Mouse (Mus musculus) lung, postnatal 0 days (tissue): ENCODE results near the gene Dvl1. TPM values are rescaled to one million over a fixed set of nuclear protein-coding genes. Genes with fewer than 3 reads are reported as not detected.

ENCODE experiments used
- ATAC-seq: fragments of 200-750 bp; cut with Nextera tagmentation; 2 replicates; pipeline ENCODE4 v1.8.0; 2017; ENCODE audit warnings: moderate library complexity
- DNase-seq: peaks from one replicate; pipeline ENCODE4 v3.0.0-alpha.2; 2016; ENCODE audit warnings: low spot score
- H3K27ac ChIP-seq: fragments of 300-500 bp; sonication (generic); 2 replicates; pipeline ENCODE4 v1.5.1; 2014; ENCODE audit warnings: antibody characterized with exemption, mild to moderate bottlenecking, low read length, mixed read lengths
- H3K27me3 ChIP-seq: fragments of 300-500 bp; sonication (generic); replicated peaks from 2 replicates; pipeline ENCODE4 v1.6.1; 2014; ENCODE audit warnings: low read length, mixed read lengths; ENCODE audit not compliant: insufficient read depth
- H3K36me3 ChIP-seq: fragments of 300-500 bp; sonication (generic); 2 replicates; pipeline ENCODE4 v1.6.1; 2014; ENCODE audit warnings: low read length, mixed read lengths; ENCODE audit not compliant: insufficient read depth
- H3K4me1 ChIP-seq: fragments of 300-500 bp; sonication (generic); 2 replicates; pipeline ENCODE4 v1.6.1; 2014; ENCODE audit warnings: antibody characterized with exemption, low read depth, low read length, mixed read lengths; ENCODE audit not compliant: insufficient read depth
- H3K4me2 ChIP-seq: fragments of 300-500 bp; sonication (generic); replicated peaks from 2 replicates; pipeline ENCODE4 v1.6.1; 2014; ENCODE audit warnings: low read depth, mild to moderate bottlenecking, low read length, moderate library complexity, mixed read lengths
- H3K4me3 ChIP-seq: fragments of 300-500 bp; sonication (generic); 2 replicates; pipeline ENCODE4 v1.5.1; 2014; ENCODE audit warnings: low read depth, low read length
- H3K9ac ChIP-seq: fragments of 300-500 bp; sonication (generic); replicated peaks from 2 replicates; pipeline ENCODE4 v1.6.1; 2014; ENCODE audit warnings: low read depth, mild to moderate bottlenecking
- H3K9me3 ChIP-seq: fragments of 300-500 bp; sonication (generic); 2 replicates; pipeline ENCODE4 v1.6.1; 2016; ENCODE audit warnings: low read length, mixed read lengths
- CTCF ChIP-seq: IDR thresholded peaks from 2 replicates; pipeline ENCODE4 v1.5.1; 2016; ENCODE audit warnings: antibody characterized with exemption, mild to moderate bottlenecking
- EP300 ChIP-seq: IDR thresholded peaks from 2 replicates; pipeline ENCODE4 v1.6.1; 2016; ENCODE audit warnings: antibody characterized with exemption, mild to moderate bottlenecking, control low read depth
- WGBS: fragments of 180-500 bp; shearing (Covaris S2); extraction: QIAGEN DNeasy Blood & Tissue Kit; methylation state at CpG from one replicate; pipeline ENCODE4 v1.1.7; 2014; 5-methylcytosine and 5-hydroxymethylcytosine counted together
- polyA plus RNA-seq: library from polyadenylated mRNA; unstranded; fragments of >200 nt; fragmentation: Nextera tagmentation; extraction: Ambion mirVana; gene quantifications from 2 replicates; pipeline ENCODE4 v1.2.1, GENCODE M21; 2015

Dvl1 gene
- polyA plus RNA-seq, 1 experiment from 2014 or later: 9.1 TPM

DNA sequence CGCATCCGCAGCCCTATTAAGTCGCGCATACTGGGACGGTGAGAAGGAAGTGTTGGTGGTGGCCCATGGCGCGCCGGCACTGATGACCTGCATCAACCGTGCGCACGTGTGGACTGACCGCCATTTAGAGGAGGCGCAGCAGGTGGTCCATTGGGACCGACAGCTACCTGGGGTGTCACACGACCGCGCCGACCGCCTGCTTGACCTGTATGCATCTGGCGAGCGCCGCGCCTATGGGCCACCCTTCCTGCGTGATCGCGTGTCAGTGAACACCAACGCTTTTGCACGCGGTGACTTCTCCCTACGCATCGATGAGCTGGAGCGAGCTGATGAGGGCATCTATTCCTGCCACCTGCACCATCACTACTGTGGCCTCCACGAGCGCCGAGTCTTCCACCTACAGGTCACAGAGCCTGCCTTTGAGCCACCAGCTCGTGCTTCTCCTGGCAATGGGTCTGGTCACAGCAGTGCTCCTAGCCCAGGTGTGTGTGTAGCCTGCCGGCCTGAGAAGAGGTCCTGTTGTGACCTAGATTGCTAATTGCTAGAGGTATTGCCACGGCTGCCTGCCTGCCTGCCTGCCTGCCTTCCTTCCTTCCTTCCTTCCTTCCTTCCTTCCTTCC is 5.4 kb upstream of the Dvl1 start:
- 46% methylated on average over 38 of the region's 38 CpGs for WGBS
- DNase-seq (no peak), ATAC-seq (no peak)
- peak overlapping the region; percentile 97 for H3K4me2 ChIP-seq
- peak overlapping the region; percentile 51; the same call in 1 of the 2 replicates for H3K4me3 ChIP-seq
- H3K9ac ChIP-seq: no peak overlapping the region
- no peaks in the 10 kb centered on the region for H3K27me3 ChIP-seq
- no peak for TF ChIP-seq CTCF
- no peak for TF ChIP-seq EP300
- no peaks in the 10 kb centered on the region for H3K9me3 ChIP-seq
- no peak overlapping the region for H3K27ac ChIP-seq
- H3K4me1 ChIP-seq: peaks cover 9% of the 10 kb centered on the region; the same call in 1 of the 2 replicates
- no peaks in the 10 kb centered on the region for H3K36me3 ChIP-seq

DNA sequence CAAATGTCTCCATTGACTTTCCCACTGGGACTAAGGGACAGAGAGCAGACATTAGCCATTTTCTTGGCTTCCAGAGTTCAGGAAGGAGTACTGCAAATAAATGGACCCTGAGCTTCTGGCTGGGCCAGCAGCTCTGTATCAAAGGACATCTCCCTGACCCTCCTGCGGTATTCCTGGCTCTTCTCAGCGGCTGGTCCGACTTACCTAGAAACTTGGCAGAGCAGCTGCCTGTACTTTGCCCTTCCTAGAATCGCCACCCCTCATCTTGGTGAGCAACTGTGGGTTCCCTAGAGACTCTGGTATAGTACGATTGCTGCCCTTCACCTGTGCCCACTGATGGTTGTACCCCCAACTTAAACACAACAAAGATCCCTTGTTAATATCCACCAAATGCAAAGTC is 4.0 kb upstream of the Dvl1 start:
- H3K4me3 ChIP-seq: no peak overlapping the region
- H3K4me1 ChIP-seq: peaks cover 15% of the 10 kb centered on the region; the same call in 1 of the 2 replicates
- no peak overlapping the region for H3K4me2 ChIP-seq
- no peak overlapping the region for H3K27ac ChIP-seq
- DNase-seq (no peak), ATAC-seq (no peak)
- H3K9ac ChIP-seq: no peak overlapping the region
- TF ChIP-seq EP300 (no peak), CTCF (no peak)
- H3K27me3 ChIP-seq: no peaks in the 10 kb centered on the region
- H3K36me3 ChIP-seq: no peaks in the 10 kb centered on the region
- WGBS: 88% methylated on average over 5 of the region's 5 CpGs
- H3K9me3 ChIP-seq: no peaks in the 10 kb centered on the region

DNA sequence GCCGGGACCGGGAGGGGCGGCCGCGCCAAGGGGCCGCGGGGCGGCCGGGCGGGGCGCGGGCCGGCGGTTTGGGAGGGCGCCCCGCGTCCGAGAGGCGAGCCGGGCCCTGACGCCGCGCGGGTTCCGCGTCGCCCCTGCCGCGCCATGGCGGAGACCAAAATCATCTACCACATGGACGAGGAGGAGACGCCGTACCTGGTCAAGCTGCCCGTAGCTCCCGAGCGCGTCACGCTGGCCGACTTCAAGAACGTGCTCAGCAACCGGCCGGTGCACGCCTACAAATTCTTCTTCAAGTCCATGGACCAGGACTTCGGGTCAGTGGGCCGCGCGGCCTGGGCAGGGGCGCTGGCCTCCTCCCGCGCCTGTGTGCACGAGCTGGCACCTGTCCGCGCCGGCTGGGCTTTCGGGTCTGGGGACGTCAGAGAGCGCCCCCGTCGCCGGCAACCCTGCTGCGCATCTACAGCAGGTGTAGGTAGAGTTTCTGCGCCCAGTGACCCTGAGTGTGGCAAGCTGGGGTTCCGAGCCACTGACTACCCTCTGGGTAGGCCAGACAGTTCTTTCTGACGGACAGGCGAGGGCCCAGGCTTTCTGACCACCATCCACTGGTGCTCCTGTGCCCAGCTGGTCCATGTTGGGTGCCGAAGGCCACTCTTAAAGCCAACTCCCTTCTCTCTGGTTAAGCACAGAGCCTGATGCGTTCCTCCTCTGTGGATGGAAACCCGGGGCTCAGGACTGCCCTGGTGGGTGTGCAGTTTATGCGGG is 570 bp downstream of the Dvl1 start:
- H3K4me1 ChIP-seq: peaks cover 21% of the 10 kb centered on the region; the same call in 1 of the 2 replicates
- peak overlapping the region; percentile 52; the same call in 1 of the 2 replicates for H3K27ac ChIP-seq
- no peaks in the 10 kb centered on the region for H3K36me3 ChIP-seq
- H3K4me3 ChIP-seq: peak overlapping the region; percentile 82
- DNase-seq (peak; percentile 40), ATAC-seq (peak; percentile 54)
- TF ChIP-seq CTCF (no peak; the same call in none of the 2 replicates), EP300 (no peak)
- H3K4me2 ChIP-seq: peak overlapping the region; percentile 93
- H3K9ac ChIP-seq: peak overlapping the region; percentile 82
- H3K27me3 ChIP-seq: no peaks in the 10 kb centered on the region
- WGBS: 2% methylated on average over 49 of the region's 69 CpGs
- H3K9me3 ChIP-seq: no peaks in the 10 kb centered on the region

DNA sequence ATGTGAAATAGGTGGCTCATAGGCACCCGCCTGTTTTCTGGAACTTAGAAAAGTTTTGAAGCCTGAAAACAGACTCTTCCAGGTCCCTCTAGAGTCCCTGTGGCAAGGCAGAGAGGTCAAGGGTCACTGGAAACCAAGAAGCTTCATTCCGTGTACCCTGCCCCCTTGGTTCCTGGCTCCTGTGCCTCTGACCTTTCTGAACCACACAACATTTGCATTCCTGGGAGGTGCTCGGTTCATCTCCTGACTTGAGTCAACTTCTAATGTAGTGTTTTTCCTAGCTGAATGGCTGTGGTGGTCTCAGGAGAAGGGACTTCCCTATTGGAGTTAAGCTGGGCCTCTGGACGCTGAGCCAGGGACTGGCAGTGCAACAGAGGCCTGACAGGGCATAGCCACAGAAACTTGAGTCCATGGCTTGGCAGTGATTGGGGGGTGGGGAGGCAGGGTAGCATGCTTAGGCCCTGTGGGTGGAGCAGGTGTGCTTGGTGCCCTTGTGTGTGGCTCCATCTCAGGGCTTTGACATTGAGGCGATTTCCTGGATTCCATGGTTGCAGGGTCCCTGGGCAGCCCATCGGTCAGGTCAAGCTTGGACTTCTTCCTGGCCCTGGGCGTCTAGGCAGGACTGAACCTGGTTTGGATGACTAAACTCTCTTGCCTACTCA is 1.4 kb downstream of the Dvl1 start:
- Histone ChIP-seq H3K27me3 (no peaks in the 10 kb centered on the region), H3K4me1 (peaks cover 21% of the 10 kb centered on the region; the same call in 1 of the 2 replicates), H3K9me3 (no peaks in the 10 kb centered on the region), H3K4me3 (peak overlapping the region; percentile 82), H3K4me2 (peak overlapping the region; percentile 93), H3K9ac (peak overlapping the region; percentile 82), H3K27ac (no peak overlapping the region), H3K36me3 (no peaks in the 10 kb centered on the region)
- ATAC-seq: no peak
- no peak for TF ChIP-seq CTCF
- no peak for TF ChIP-seq EP300
- DNase-seq: peak; percentile 15
- WGBS: 58% methylated on average over 7 of the region's 7 CpGs

DNA sequence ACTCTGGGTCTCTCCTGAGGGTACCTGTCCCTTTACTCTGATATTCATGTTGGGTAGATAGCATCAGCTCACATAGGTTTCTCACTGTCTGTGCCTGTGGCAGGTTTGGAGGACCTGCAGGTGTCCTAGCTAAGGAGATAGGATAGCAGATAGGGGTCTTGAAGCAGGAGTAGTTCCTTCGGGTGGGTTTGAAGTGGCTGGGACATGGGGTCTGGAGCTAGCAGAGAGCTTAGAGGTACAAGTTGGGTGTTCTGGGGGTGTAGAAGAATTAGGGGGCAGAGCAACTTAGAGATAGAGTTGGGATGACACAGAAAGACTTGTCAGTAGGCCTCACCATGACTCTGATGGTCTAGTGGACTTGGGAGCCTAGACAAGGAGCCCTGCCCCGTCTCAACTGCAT is 2.2 kb downstream of the Dvl1 start:
- no peak overlapping the region for H3K9ac ChIP-seq

More for the DNA sequence above, 2.2 kb downstream of the Dvl1 start:
- no peaks in the 10 kb centered on the region for H3K9me3 ChIP-seq
- no peak overlapping the region for H3K4me2 ChIP-seq
- H3K27me3 ChIP-seq: no peaks in the 10 kb centered on the region
- peaks cover 21% of the 10 kb centered on the region; the same call in 1 of the 2 replicates for H3K4me1 ChIP-seq
- DNase-seq (no peak), ATAC-seq (no peak)
- 0 out of 2 replicates have a peak, but pooled peaks cover 5% of the 10 kb centered on the region for H3K36me3 ChIP-seq
- WGBS: 71% methylated on average over 2 of the region's 2 CpGs
- H3K27ac ChIP-seq: no peak overlapping the region
- no peak overlapping the region for H3K4me3 ChIP-seq
- TF ChIP-seq CTCF: no peak
- no peak for TF ChIP-seq EP300
